Mouse (Mus musculus) thymus, adult 2 months (tissue): Measurements from ENCODE around the gene Ankrd44. TPM values are rescaled to one million over a fixed set of nuclear protein-coding genes. Genes with fewer than 3 reads are reported as not detected.

Source experiments
- DNase-seq: peaks from one replicate; pipeline ENCODE4 v3.0.0; 2021
- H3K27ac ChIP-seq: fragments of 200-500 bp; 2 replicates; pipeline ENCODE4 v1.5.1; 2012; ENCODE audit warnings: low read length, control low read depth; ENCODE audit not compliant: control insufficient read depth, insufficient read depth
- H3K27me3 ChIP-seq: fragments of 200-500 bp; 2 replicates; pipeline ENCODE4 v1.6.1; 2012; ENCODE audit warnings: mild to moderate bottlenecking, low read length, moderate library complexity, mixed read lengths; ENCODE audit not compliant: control insufficient read depth, insufficient read depth
- H3K36me3 ChIP-seq: fragments of 200-500 bp; 2 replicates; pipeline ENCODE4 v1.6.1; 2012; ENCODE audit warnings: mild to moderate bottlenecking, low read length, moderate library complexity; ENCODE audit not compliant: control insufficient read depth, insufficient read depth
- H3K4me1 ChIP-seq: fragments of 200-500 bp; replicated peaks from 2 replicates; pipeline ENCODE4 v1.6.1; 2012; ENCODE audit warnings: low read length; ENCODE audit not compliant: control insufficient read depth, insufficient read depth
- H3K4me3 ChIP-seq: fragments of 200-500 bp; 2 replicates; pipeline ENCODE4 v1.5.1; 2012; ENCODE audit warnings: mild to moderate bottlenecking, low read length, control low read depth, moderate library complexity; ENCODE audit not compliant: control insufficient read depth, insufficient read depth
- CTCF ChIP-seq: fragments of 200-500 bp; IDR thresholded peaks from 2 replicates; pipeline ENCODE4 v1.5.1; 2012; ENCODE audit warnings: mild to moderate bottlenecking, control low read depth, low read length, moderate library complexity, borderline replicate concordance; ENCODE audit not compliant: control insufficient read depth, poor library complexity, insufficient read depth; ENCODE audit errors: extremely low read depth
- POLR2A ChIP-seq: fragments of 200-500 bp; IDR thresholded peaks from 2 replicates; pipeline ENCODE4 v1.6.1; 2012; ENCODE audit warnings: mild to moderate bottlenecking, low read length, control low read depth, moderate library complexity; ENCODE audit not compliant: control insufficient read depth, poor library complexity, insufficient read depth; ENCODE audit errors: extremely low read depth
- WGBS: fragments of 180-500 bp; shearing (Covaris S2); methylation state at CpG from one replicate; pipeline ENCODE4 v1.1.7; 2018; 5-methylcytosine and 5-hydroxymethylcytosine counted together
- polyA plus RNA-seq: library from polyadenylated mRNA; depleted of rRNA; stranded (reverse); fragments of >200 nt; gene quantifications from 2 replicates; pipeline ENCODE4 v1.2.3, GENCODE M21; 2012

The Ankrd44 gene
- polyA plus RNA-seq, 1 experiment, result 92.9 TPM

DNA sequence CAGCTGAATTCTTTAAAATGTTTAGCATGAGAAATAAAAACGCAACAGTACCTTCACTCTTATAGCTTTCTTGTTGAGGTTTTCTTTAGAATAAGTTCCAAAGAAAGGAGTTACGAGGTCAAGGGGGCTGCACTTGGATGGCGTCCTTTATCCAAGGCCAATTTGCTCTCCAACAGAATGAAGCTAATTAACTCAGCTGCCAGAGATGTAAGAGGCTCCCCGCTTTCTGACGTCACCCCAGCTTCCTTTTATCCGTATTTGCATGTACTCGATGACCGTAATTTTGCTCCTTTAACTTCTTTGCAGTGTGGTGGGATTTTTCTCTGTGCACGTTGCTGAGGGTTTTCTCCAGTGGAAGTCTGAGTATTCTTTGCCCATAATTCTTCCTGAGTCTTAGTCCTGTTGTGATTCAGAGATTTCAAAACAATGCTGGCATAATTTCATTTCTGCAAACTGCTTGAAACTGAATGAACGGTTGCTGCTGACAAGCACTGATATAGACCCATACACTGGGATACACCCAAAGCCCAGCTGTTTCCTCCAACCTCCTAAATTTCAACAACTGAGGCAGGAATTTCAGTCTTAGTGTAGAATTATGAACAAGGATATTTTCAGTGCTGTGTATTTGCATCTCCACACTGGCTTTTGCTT, 48.6 kb downstream of the Ankrd44 start:
- 96% methylated on average over 10 of the region's 10 CpGs for WGBS
- no peak overlapping the region for H3K4me3 ChIP-seq
- H3K4me1 ChIP-seq, result peaks cover 19% of the 10 kb centered on the region
- TF ChIP-seq CTCF (no peak), POLR2A (no peak)
- no peak overlapping the region for H3K27ac ChIP-seq
- H3K36me3 ChIP-seq, result no peaks in the 10 kb centered on the region
- H3K27me3 ChIP-seq, result no peaks in the 10 kb centered on the region
- DNase-seq, result no peak

DNA sequence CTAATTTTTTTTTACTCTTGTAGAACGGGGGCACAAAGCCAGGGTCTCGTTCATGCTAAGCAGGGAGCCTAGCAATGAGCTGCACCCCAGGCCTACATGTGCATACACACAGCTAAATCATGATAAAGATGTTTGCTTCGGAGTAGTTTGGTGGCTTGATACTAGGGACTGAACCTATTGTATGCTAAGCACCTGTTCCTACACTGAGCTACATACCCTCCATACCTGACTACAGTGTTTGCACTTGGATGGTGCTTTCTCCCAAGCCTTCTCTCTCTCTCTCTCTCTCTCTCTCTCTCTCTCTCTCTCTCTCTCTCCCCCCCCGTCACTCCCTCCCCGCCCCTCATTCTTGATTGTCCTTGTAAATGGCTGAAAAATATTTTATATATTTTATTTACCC, 49.2 kb downstream of the Ankrd44 start:
- H3K4me3 ChIP-seq, result no peak overlapping the region
- peaks cover 19% of the 10 kb centered on the region for H3K4me1 ChIP-seq
- H3K27ac ChIP-seq, result no peak overlapping the region
- H3K27me3 ChIP-seq, result no peaks in the 10 kb centered on the region
- TF ChIP-seq CTCF (no peak), POLR2A (no peak)
- DNase-seq, result no peak
- H3K36me3 ChIP-seq, result no peaks in the 10 kb centered on the region
- WGBS, result 94% methylated on average over 5 of the region's 5 CpGs

DNA sequence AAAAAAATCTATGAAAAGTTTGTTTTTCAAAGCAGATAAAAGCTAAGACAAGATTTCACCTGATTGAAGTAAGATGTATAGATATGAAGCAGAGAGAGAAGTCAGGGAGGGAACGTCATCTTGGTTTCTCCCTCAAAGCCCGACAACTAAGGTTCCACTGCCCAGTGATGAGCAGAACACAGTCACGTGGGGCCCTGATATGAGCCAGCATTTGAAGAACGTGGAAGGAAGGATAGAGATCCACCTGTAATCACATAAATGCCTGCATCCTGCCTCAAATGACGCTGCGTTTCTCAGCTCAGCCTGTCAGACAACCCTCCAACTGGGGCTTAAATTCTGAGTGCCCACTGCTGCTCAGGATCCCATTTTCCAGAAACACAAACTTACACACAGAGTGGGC, 52.1 kb downstream of the Ankrd44 start:
- no peak overlapping the region for H3K27ac ChIP-seq
- peaks cover 19% of the 10 kb centered on the region for H3K4me1 ChIP-seq
- no peak for DNase-seq
- WGBS, result 28% methylated on average over 6 of the region's 6 CpGs
- no peak overlapping the region for H3K4me3 ChIP-seq
- no peaks in the 10 kb centered on the region for H3K36me3 ChIP-seq
- TF ChIP-seq POLR2A (no peak), CTCF (no peak)
- no peaks in the 10 kb centered on the region for H3K27me3 ChIP-seq

DNA sequence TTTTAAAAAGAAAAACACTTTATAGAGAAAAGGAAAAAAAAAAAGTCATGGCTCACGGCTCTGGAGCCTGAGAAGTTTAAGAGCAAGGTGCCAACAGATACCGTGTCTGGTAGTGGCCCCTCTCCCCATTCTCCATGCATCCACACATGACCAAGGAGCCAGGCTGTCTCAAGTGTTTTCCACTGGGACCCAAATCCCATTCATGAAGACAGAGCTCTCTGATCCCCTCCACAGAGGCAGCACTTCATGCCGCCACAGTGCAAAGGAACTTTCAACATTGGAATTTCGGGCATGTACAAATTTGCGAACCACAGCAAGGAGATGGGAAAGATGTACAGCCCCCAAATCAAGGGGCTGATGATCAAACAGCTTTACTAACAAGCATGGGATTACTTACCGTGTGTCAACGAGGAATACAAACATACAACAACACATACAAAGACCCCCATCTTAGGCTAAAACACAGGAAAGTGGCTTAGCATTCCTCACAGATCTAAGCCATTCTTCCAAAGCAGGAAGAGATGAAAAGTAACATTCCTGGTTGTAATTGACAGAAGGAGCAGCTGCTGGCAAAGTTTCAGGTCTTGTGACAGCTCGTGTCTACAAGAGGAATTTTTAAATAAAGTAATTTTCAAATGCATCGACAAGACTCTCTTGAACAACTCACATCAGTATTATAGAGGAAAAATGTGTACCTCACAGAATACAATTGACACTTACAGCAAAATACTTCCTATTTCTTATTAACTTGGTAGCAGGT, 53.1 kb downstream of the Ankrd44 start:
- Histone ChIP-seq H3K27me3 (no peaks in the 10 kb centered on the region), H3K4me1 (peaks cover 28% of the 10 kb centered on the region), H3K36me3 (no peaks in the 10 kb centered on the region), H3K27ac (no peak overlapping the region), H3K4me3 (no peak overlapping the region)
- DNase-seq, result no peak
- WGBS, result 87% methylated on average over 9 of the region's 9 CpGs
- TF ChIP-seq CTCF (no peak), POLR2A (no peak)

DNA sequence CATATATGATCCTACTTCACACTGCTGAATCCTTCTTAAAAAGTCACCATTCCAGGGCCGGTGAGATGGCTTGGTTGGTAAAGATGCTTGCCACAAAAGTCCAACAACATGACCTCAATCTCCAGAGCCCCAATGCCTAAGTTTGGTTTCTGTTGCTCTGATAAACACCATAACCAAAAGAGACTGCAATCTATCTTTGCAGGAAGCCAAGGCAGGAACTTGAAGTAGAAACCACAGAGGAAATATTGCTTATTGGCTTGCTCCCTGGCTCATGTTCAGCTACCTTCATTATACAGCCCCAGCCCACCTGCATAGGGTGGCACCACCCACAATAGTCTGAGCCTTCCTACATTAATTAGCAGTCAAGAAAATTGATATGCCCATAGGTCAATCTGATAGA, 54.9 kb downstream of the Ankrd44 start:
- TF ChIP-seq POLR2A, result no peak
- Histone ChIP-seq H3K27me3 (no peaks in the 10 kb centered on the region), H3K36me3 (no peaks in the 10 kb centered on the region), H3K4me1 (peaks cover 34% of the 10 kb centered on the region), H3K27ac (no peak overlapping the region; the same call in 1 of the 2 replicates), H3K4me3 (no peak overlapping the region)
- peak; percentile 23 for DNase-seq
- WGBS, result 3% methylated on average over 1 of the region's 1 CpGs

DNA sequence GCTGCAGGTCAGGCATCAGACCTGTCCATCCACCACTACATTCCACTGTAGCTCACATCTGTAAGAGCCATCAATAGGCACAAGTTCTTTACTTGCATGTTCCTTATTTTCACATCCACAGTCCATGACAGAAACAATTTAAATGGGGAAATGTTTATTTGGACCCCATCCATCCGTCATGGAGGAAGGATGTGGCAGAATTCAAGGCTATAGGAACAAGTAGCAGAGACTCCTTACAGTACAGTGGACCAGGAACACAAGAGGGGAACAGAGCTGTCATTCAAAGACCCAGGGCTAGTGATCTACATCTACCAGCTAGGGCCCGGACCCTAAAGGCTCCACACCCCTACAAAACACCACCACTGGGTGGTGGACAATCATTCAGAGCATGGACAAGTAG, 55.6 kb downstream of the Ankrd44 start:
- H3K27ac ChIP-seq, result peak overlapping the region; percentile 30
- H3K27me3 ChIP-seq, result no peaks in the 10 kb centered on the region
- WGBS, result 82% methylated on average over 2 of the region's 2 CpGs
- no peaks in the 10 kb centered on the region for H3K36me3 ChIP-seq
- peaks cover 39% of the 10 kb centered on the region for H3K4me1 ChIP-seq
- no peak overlapping the region for H3K4me3 ChIP-seq
- DNase-seq, result no peak
- TF ChIP-seq POLR2A (no peak), CTCF (no peak)

DNA sequence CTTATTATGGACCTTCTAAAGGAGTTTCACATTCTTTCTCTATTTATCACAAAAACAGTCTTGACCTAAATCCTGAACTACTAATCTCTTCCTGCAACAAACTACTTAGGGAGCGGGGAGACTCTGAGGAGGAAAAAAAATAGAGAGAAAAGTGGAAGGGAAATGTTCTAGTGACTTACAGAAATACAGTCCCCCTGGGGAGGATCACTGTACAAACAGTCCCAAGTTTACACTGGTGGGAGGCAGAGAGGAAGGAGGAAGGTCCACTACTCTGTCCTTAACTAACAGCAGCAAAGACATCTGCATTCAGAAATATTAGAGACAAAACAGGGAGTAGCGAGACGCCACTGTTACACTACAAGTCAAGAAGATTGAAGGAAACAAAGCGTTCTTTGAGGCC, 59.0 kb downstream of the Ankrd44 start:
- no peaks in the 10 kb centered on the region for H3K27me3 ChIP-seq
- no peak overlapping the region for H3K4me3 ChIP-seq
- TF ChIP-seq POLR2A (no peak), CTCF (no peak)
- H3K4me1 ChIP-seq, result peaks cover 30% of the 10 kb centered on the region
- no peak overlapping the region for H3K27ac ChIP-seq
- no peak for DNase-seq
- WGBS, result 83% methylated on average over 4 of the region's 4 CpGs
- H3K36me3 ChIP-seq, result no peaks in the 10 kb centered on the region
